Mouse (Mus musculus) retina, postnatal 1 day (tissue): ENCODE measurements around the gene Zfp968.
"Not testable (repeated sequence)": the region's sequence is repeated elsewhere in the genome, so short reads cannot be mapped to it uniquely, and the experiment has no call there.

Source experiments
- DNase-seq: peaks from one replicate; pipeline ENCODE4 v3.0.0-alpha.2; 2012

The Zfp968 gene

DNA sequence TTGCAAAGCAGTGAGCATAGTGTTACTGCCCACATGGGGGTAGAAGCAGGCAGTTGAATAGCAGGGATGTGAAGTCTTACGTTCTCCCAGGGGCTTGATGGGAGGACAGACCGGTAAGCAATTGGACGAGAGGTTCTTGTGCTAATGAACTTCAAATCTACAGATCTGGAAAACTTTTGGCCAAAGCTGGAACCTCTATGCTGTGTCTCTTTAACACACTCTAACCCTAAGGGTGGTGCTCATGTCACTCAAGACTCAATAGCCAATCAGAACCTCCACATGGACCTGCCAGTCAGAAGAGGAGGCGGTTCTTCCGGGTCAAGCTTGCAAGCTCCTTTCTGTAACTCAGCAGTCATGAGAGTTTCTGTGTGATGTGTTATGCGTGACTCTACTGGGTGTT, at the start of gene Zfp968:
TSS of gene Zfp968 (plus strand) at position 301 of the 400 bp plus-strand sequence.
- not testable (repeated sequence) for DNase-seq

- not testable (repeated sequence) for DNase-seq
Measured at GRCm38 (mm10) chr2:175338097-175338496, 34.1 kb upstream of the Zfp968 start, which contains the start of gene Gm4631. Gm4631 (minus strand) TSS chr2:175338197.
